Mouse (Mus musculus) forebrain, embryonic 14.5 days (tissue): ENCODE results near the gene Ffar2. TPM values are rescaled to one million over a fixed set of nuclear protein-coding genes. Genes with fewer than 3 reads are reported as not detected.

Source experiments
- ATAC-seq: fragments of 200-750 bp; cut with Nextera tagmentation; 2 replicates; pipeline ENCODE4 v1.8.0; 2017; ENCODE audit warnings: mild to moderate bottlenecking, moderate library complexity
- DNase-seq: peaks from one replicate; pipeline ENCODE4 v3.0.0-alpha.2; 2015; ENCODE audit warnings: low spot score
- H3K27ac ChIP-seq: fragments of 300-500 bp; sonication (generic); 2 replicates; pipeline ENCODE4 v1.5.1; 2014; ENCODE audit warnings: low read depth, mild to moderate bottlenecking, control low read depth, low read length, moderate library complexity
- H3K27me3 ChIP-seq: fragments of 300-500 bp; sonication (generic); replicated peaks from 2 replicates; pipeline ENCODE4 v1.6.1; 2014; ENCODE audit warnings: low read length, control low read depth, mixed read lengths; ENCODE audit not compliant: control insufficient read depth, insufficient read depth
- H3K36me3 ChIP-seq: fragments of 300-500 bp; sonication (generic); 2 replicates; pipeline ENCODE4 v1.6.1; 2014; ENCODE audit warnings: low read length, control low read depth; ENCODE audit not compliant: control insufficient read depth, insufficient read depth
- H3K4me1 ChIP-seq: fragments of 300-500 bp; sonication (generic); 2 replicates; pipeline ENCODE4 v1.6.1; 2014; ENCODE audit warnings: antibody characterized with exemption, low read length, control low read depth; ENCODE audit not compliant: control insufficient read depth, insufficient read depth
- H3K4me2 ChIP-seq: fragments of 300-500 bp; sonication (generic); 2 replicates; pipeline ENCODE4 v1.6.1; 2014; ENCODE audit warnings: mild to moderate bottlenecking, control low read depth, low read length
- H3K4me3 ChIP-seq: fragments of 300-500 bp; sonication (generic); 2 replicates; pipeline ENCODE4 v1.5.1; 2014; ENCODE audit warnings: low read depth, low read length, control low read depth
- H3K9ac ChIP-seq: fragments of 300-500 bp; sonication (generic); 2 replicates; pipeline ENCODE4 v1.6.1; 2014; ENCODE audit warnings: mild to moderate bottlenecking, low read length, control low read depth, moderate library complexity
- H3K9me3 ChIP-seq: fragments of 300-500 bp; sonication (generic); replicated peaks from 2 replicates; pipeline ENCODE4 v1.6.1; 2016; ENCODE audit warnings: low read length, control low read depth, mixed read lengths; ENCODE audit not compliant: control insufficient read depth
- WGBS: fragments of 180-500 bp; shearing (Covaris S2); extraction: QIAGEN DNeasy Blood & Tissue Kit; methylation state at CpG from one replicate; pipeline ENCODE4 v1.1.7; 2014; 5-methylcytosine and 5-hydroxymethylcytosine counted together
- polyA plus RNA-seq: library from polyadenylated mRNA; unstranded; fragments of >200 nt; fragmentation: Nextera tagmentation; extraction: Ambion mirVana; gene quantifications from 2 replicates; pipeline ENCODE4 v1.2.1, GENCODE M21; 2014

Gene Ffar2
- polyA plus RNA-seq, 1 experiment from 2014 or later: 0.11 TPM

DNA sequence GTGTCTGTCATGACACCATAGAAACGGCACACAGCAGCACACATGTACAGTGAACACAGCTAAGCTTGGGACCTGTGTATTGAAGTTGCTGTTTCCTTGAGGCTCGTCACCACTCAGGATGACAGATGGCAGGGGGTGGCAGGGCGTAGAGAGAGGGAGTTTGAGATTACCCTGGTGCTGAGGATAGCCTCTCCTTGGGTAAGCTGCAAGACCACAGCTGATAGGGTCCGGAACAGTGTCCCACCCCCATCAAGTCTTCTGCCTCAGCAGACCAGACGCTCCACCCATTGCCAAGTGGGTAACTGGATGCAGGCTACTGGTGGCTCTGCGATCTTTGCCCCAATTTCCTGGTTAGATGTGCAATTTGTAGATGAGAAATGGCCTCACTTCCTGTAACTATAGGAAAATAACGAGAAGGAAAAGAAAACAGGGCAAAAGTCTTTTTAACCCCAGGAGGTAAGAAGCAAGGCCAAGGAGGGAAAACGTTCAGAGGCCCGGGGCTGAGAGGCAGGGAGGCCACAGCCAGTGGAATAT, 11.8 kb downstream of the Ffar2 start:
- H3K4me1 ChIP-seq: no peaks in the 10 kb centered on the region
- H3K4me3 ChIP-seq: no peak overlapping the region
- ATAC-seq (no peak), DNase-seq (no peak)
- H3K27me3 ChIP-seq: no peaks in the 10 kb centered on the region
- no peak overlapping the region for H3K27ac ChIP-seq
- no peaks in the 10 kb centered on the region for H3K36me3 ChIP-seq
- H3K9me3 ChIP-seq: no peaks in the 10 kb centered on the region
- 70% methylated on average over 9 of the region's 9 CpGs for WGBS
- no peak overlapping the region for H3K4me2 ChIP-seq
- no peak overlapping the region for H3K9ac ChIP-seq

- Histone ChIP-seq H3K9ac (no peak overlapping the region), H3K4me2 (no peak overlapping the region), H3K4me1 (no peaks in the 10 kb centered on the region), H3K9me3 (no peaks in the 10 kb centered on the region), H3K27ac (no peak overlapping the region), H3K27me3 (no peaks in the 10 kb centered on the region), H3K4me3 (no peak overlapping the region), H3K36me3 (no peaks in the 10 kb centered on the region)
- DNase-seq (no peak), ATAC-seq (no peak)
- WGBS: 52% methylated on average over 6 of the region's 6 CpGs
These were observed 13.3 kb downstream of the Ffar2 start for GRCm38 (mm10) chr7:30810319-30810718.

GRCm38 (mm10) chr7:30805924-30806323, 17.7 kb downstream of the Ffar2 start:
- H3K4me1 ChIP-seq: no peaks in the 10 kb centered on the region
- ATAC-seq: no peak
- no peaks in the 10 kb centered on the region for H3K27me3 ChIP-seq
- 43% methylated on average over 6 of the region's 6 CpGs for WGBS
- no peak overlapping the region for H3K4me3 ChIP-seq
- H3K27ac ChIP-seq: no peak overlapping the region
- DNase-seq: no peak
- no peaks in the 10 kb centered on the region for H3K9me3 ChIP-seq
- H3K36me3 ChIP-seq: no peaks in the 10 kb centered on the region
- no peak overlapping the region for H3K4me2 ChIP-seq
- H3K9ac ChIP-seq: no peak overlapping the region

DNA sequence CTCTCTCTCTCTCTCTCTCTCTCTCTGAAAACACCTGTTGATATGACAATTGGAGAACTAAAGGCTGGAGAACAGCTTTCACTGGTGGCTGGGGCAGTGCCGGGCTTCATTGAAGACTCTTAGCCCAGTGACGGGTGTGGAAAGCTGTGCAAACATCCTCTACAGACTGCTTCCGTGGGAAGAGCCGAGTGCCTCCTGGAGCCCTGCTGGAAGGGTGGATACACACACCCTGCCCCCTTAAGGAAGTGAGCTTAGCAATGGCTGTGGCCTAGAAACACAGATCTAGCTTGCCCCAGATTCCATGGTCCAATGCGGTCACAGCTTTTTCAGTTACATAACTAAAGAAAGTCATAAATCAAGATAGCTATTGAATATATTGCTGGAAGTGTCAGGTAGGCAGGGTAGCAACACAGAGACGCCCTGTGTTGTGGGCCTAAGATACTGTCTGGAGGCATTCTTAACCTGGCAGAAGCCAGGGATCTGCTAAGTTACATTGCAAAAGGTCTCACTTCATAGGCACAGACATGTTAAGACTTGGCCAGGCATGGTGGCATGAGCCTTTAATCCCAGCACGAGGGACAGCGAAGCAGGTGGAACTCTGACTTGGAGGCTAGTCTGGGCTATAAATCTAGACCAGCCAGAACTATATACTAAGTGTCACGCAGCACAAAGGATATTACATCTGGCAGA, 19.4 kb downstream of the Ffar2 start:
- 91% methylated on average over 9 of the region's 9 CpGs for WGBS
- H3K4me2 ChIP-seq: no peak overlapping the region
- no peaks in the 10 kb centered on the region for H3K27me3 ChIP-seq
- H3K4me1 ChIP-seq: no peaks in the 10 kb centered on the region
- no peak overlapping the region for H3K9ac ChIP-seq
- H3K4me3 ChIP-seq: no peak overlapping the region
- no peak overlapping the region for H3K27ac ChIP-seq
- peaks cover 6% of the 10 kb centered on the region; the same call in 1 of the 2 replicates for H3K9me3 ChIP-seq
- no peak for DNase-seq
- no peaks in the 10 kb centered on the region for H3K36me3 ChIP-seq
- no peak for ATAC-seq

- no peak overlapping the region for H3K27ac ChIP-seq
- no peaks in the 10 kb centered on the region for H3K27me3 ChIP-seq
- DNase-seq: no peak
- H3K9me3 ChIP-seq: peaks cover 8% of the 10 kb centered on the region; the same call in 1 of the 2 replicates
- no peak overlapping the region for H3K4me2 ChIP-seq
- no peaks in the 10 kb centered on the region for H3K36me3 ChIP-seq
- 96% methylated on average over 3 of the region's 3 CpGs for WGBS
- no peak for ATAC-seq
- H3K4me1 ChIP-seq: no peaks in the 10 kb centered on the region
- no peak overlapping the region for H3K4me3 ChIP-seq
- H3K9ac ChIP-seq: no peak overlapping the region
These were observed 20.3 kb downstream of the Ffar2 start for GRCm38 (mm10) chr7:30803256-30803655.

DNA sequence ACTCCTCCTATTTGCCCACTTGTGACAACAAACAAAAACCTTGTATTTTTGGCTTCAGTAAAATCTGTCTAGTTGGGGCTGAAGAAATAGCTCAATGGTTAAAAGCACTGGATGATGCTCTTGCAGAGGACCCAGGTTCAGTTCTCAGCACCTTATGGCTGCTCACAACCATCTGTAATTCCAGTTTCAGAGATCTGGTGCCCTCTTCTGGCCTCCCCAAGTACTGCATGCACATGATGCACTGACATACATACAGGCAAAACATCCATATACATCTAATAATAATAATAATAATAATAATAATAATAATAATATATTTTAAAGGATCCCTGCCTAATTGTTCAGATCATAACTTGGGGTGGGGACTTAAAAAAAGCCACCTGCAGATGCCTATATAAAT, 22.9 kb downstream of the Ffar2 start:
- Histone ChIP-seq H3K4me2 (no peak overlapping the region), H3K9ac (no peak overlapping the region), H3K9me3 (peaks cover 8% of the 10 kb centered on the region; the same call in 1 of the 2 replicates), H3K27ac (no peak overlapping the region), H3K4me1 (no peaks in the 10 kb centered on the region), H3K4me3 (no peak overlapping the region), H3K36me3 (no peaks in the 10 kb centered on the region), H3K27me3 (no peaks in the 10 kb centered on the region)
- ATAC-seq: no peak
- DNase-seq: no peak

GRCm38 (mm10) chr7:30796790-30797189, 26.8 kb downstream of the Ffar2 start:
- DNase-seq (no peak), ATAC-seq (no peak)
- no peak overlapping the region for H3K4me2 ChIP-seq
- H3K36me3 ChIP-seq: no peaks in the 10 kb centered on the region
- no peaks in the 10 kb centered on the region for H3K4me1 ChIP-seq
- H3K9ac ChIP-seq: no peak overlapping the region
- no peaks in the 10 kb centered on the region for H3K27me3 ChIP-seq
- H3K27ac ChIP-seq: no peak overlapping the region
- WGBS: 81% methylated on average over 1 of the region's 1 CpGs
- no peak overlapping the region for H3K4me3 ChIP-seq
- H3K9me3 ChIP-seq: peaks cover 8% of the 10 kb centered on the region; the same call in 1 of the 2 replicates

- H3K36me3 ChIP-seq: no peaks in the 10 kb centered on the region
- H3K9ac ChIP-seq: no peak overlapping the region
- no peaks in the 10 kb centered on the region for H3K27me3 ChIP-seq
- H3K4me1 ChIP-seq: no peaks in the 10 kb centered on the region
- peaks cover 8% of the 10 kb centered on the region; the same call in 1 of the 2 replicates for H3K9me3 ChIP-seq
- DNase-seq: no peak
- no peak overlapping the region for H3K4me3 ChIP-seq
- H3K4me2 ChIP-seq: no peak overlapping the region
- no peak overlapping the region for H3K27ac ChIP-seq
- no peak for ATAC-seq
These were observed 28.7 kb downstream of the Ffar2 start for GRCm38 (mm10) chr7:30794921-30795320.

GRCm38 (mm10) chr7:30791921-30792320, 31.7 kb downstream of the Ffar2 start:
- H3K9me3 ChIP-seq: no peaks in the 10 kb centered on the region
- no peak overlapping the region for H3K4me2 ChIP-seq
- 28% methylated on average over 9 of the region's 9 CpGs for WGBS
- H3K4me1 ChIP-seq: no peaks in the 10 kb centered on the region
- no peaks in the 10 kb centered on the region for H3K27me3 ChIP-seq
- no peak overlapping the region for H3K9ac ChIP-seq
- H3K36me3 ChIP-seq: no peaks in the 10 kb centered on the region
- no peak overlapping the region for H3K4me3 ChIP-seq
- DNase-seq: no peak
- no peak for ATAC-seq
- no peak overlapping the region for H3K27ac ChIP-seq
